Mouse (Mus musculus): ENCODE measurements around the gene Lama1. TPM values are rescaled to one million over a fixed set of nuclear protein-coding genes. Genes with fewer than 3 reads are reported as not detected.

Lama1 gene
- polyA plus RNA-seq, 1 experiment from 2014 or later: 20.1 TPM

GRCm38 (mm10) chr17:67869731-67870601, 172.9 kb downstream of the Lama1 start:
- H3K36me3 ChIP-seq (ENCODE audit: insufficient read depth, low read length): peaks cover 11% of the 10 kb centered on the region; the same call in 1 of the 2 replicates
- TF ChIP-seq CTCF (IDR thresholded peaks at IDR 0.05; ENCODE audit: low read depth): peak; percentile 85

More at GRCm38 (mm10) chr17:67869731-67870601, 172.9 kb downstream of the Lama1 start:
- Histone ChIP-seq H3K4me1 (replicated peaks; ENCODE audit: insufficient read depth, low read length) (0 out of 2 replicates have a peak, but pooled peaks cover 7% of the 10 kb centered on the region), H3K9ac (ENCODE audit: low read depth, low read length) (no peak overlapping the region), H3K27me3 (ENCODE audit: insufficient read depth, low read length) (no peaks in the 10 kb centered on the region), H3K4me3 (replicated peaks; ENCODE audit: low read depth, low read length) (no peak overlapping the region), H3K9me3 (replicated peaks; ENCODE audit: low read length) (no peaks in the 10 kb centered on the region), H3K27ac (no peak overlapping the region), H3K4me2 (ENCODE audit: low read length) (no peak overlapping the region)
- peak; percentile 78 for DNase-seq (ENCODE audit: low spot score)
- ATAC-seq (replicated peaks; ENCODE audit: low FRiP score, low read depth): peak; percentile 27; the same call in 1 of the 2 replicates
- 73% methylated on average over 23 of the region's 23 CpGs for WGBS

Other genes starting within 250 kb of the Lama1 start
- not detected in 2 replicates for gene Lrrc30, start 64.5 kb upstream of the Lama1 start, polyA plus RNA-seq (2015; fragmentation: Nextera tagmentation; extraction: Ambion mirVana)